Mouse (Mus musculus): ENCODE data around the gene Wwp2.

GRCm38 (mm10) chr8:107451414-107452066 lies 15.4 kb downstream of the Wwp2 start:
- TF ChIP-seq CTCF (IDR thresholded peaks at IDR 0.05) (no peak), EP300 (IDR thresholded peaks at IDR 0.05; ENCODE audit: insufficient read depth, low read depth, low read length) (no peak), POLR2A (IDR thresholded peaks at IDR 0.05; ENCODE audit: insufficient read depth, low read depth, low read length) (no peak)
